Mouse (Mus musculus) common myeloid progenitor, adult 5-6 weeks (primary cell): ENCODE measurements around the gene Sema4a. TPM values are rescaled to one million over a fixed set of nuclear protein-coding genes. Genes with fewer than 3 reads are reported as not detected.
"Not testable (repeated sequence)": the region's sequence is repeated elsewhere in the genome, so short reads cannot be mapped to it uniquely, and the experiment has no call there.

Experiments used
- ATAC-seq: replicated peaks from 2 replicates; pipeline ENCODE4 v1.8.0; 2016; ENCODE audit warnings: low read depth, mild to moderate bottlenecking, moderate TSS enrichment, inconsistent platforms; ENCODE audit not compliant: poor library complexity, severe bottlenecking
- total RNA-seq: library from RNA; stranded (forward); fragments of 200-1000, 187-1606 nt; gene quantifications from 2 replicates; pipeline ENCODE4 v1.2.3, GENCODE M21; 2017

Sema4a gene
- total RNA-seq, 1 experiment from 2014 or later: 2.5 TPM

DNA sequence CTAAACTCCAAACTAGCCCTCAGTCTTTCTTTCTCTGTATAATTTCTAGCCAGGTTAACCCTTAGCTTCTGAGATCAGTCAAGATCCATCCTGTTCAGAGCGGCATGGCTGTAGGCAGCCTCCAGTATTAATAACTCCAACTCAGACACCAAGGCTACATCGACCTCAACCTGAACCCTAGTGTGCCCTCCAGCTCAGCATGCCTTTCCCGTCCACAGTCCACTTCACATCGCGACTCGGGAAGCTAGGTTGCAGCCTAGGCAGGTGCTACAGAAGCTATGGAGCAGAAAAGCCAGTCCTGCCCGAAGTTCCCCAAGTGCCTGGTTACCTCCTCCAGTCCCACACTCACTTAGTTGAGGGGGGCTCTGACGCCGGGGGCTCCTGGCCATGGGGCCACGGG is 23.5 kb downstream of the Sema4a start:
- ATAC-seq: no peak

DNA sequence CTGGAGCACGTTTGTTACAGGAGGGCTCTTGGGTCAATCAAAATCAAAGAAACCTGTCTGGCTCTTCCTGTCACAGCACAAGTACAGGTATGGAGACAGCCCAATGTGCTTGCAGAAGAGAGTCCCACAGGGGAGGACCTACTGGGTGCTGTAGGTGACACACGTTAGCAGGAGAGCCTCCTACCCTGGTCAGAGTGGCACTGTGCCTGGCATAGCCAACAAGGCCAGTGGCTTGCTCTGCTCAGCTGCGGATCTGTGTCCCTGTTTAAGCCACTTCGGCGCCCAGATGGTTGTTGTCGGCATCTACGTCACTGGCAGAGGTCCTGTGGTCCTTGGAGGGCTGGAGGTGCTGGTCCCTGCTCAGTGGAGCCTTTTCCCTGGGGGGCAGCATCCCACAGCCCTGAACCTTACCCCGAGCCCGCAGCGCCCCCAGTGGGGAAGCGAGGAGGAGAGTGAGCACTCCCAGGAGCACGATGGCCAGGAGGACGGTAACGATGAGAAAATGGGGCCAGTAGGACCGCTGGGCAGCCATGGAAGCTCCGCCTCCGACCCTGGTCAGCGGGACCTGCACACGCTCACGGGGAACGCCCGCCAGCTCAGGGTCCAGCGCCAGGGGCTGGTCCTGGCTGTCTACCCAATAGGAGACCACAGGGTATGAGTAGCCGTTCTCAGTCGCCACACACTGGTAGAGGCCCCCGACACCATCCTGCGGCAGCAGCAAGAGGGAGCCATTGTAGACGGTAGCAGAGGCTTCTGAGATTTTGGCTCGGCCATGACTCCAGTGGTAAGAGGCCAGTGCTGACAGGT is 24.4 kb downstream of the Sema4a start:
- peak; percentile 76 for ATAC-seq

DNA sequence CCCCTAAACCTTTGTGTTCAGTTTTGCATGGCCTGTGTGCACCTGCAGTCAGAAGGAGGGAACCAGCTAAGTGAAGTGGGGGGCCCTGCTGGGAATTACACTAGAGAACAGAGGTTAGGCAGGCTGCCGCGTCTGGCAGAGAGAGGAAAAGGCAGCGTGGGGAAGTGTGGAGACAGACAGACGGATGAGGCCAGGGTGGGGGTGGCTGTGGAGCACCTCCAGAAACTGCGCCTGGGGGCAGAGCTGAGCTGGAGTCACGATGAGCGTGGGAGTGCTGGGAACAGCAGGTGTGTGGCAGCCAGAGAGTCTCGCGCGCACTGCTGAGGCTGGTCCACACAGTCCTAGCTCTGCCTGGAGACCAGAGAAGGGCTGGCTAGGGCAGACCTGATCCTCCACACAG is 25.5 kb downstream of the Sema4a start:
- ATAC-seq: no peak

DNA sequence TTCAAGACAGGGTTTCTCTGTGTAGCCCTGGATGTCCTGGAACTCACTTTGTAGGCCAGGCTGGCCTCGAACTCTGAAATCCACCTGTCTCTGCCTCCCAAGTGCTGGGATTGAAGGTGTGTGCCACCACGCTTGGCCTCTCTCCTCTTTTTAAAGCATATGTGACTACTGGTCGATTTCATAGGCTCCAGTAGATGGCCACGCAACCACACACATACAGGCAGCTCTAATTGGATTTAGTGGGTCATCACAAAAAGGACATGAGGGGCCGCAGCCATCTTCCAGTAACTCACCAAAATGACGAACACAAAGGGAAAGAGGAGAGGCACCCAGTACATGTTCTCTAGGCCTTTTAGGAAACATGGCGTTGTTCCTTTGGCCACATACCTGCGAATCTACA is 32.3 kb downstream of the Sema4a start:
- not testable (repeated sequence) for ATAC-seq

DNA sequence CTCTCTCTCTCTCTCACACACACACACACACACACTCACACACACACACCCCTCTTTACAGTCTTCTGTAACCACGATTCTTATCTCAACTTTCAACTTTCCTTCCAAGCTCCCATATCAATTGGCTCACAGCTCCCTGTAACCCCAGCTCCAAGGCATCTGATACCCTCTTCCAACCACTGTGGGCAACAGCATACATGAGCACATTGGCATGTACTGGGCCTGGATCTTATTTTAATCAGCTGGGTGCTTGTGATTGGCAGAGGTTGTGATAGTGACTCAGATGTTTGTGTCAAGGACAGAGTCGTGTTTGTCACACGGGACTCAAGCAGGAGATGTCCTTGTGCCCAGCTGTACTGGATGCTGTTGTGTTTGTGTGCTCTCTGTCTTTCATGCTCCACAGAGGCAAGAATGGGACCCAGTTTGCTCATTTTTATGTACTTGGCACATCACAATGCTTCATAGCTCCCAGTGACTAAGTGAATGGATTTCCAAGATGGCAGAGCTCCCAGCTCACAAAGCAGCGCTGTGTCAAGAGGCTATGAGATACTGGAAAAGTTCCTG is 33.6 kb downstream of the Sema4a start:
- ATAC-seq: no peak

DNA sequence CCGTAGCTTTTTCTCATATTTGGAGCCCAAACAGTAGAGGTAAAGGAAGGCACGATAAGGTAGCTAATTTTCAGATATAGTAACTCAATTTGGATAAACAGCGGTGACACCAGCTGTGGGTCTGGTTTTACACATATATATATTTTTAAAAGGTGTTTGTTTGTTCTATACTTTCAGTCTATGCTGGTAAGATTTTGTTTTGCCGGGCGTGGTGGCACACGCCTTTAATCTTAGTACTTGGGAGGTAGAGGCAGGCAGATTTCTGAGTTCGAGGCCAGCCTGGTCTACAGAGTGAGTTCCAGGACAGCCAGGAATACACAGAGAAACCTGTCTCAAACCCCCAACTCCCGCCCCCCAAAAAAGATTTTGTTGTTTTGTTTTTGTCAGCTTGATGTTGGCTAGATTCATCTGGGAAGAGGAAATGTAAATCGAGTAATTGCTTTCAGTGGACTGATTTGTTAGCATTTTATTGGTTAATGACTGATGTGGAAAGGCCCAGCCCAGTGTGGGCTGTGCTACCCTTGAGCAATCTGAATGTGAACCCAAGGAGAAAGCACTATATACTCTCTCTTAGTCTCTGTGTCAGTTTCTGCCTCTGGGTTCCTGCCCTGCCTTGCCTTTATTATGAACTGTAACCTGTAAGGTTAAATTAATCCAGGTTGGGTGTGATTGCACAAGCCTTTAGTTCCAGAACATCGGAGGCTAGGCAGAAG is 35.1 kb downstream of the Sema4a start:
- no peak for ATAC-seq

DNA sequence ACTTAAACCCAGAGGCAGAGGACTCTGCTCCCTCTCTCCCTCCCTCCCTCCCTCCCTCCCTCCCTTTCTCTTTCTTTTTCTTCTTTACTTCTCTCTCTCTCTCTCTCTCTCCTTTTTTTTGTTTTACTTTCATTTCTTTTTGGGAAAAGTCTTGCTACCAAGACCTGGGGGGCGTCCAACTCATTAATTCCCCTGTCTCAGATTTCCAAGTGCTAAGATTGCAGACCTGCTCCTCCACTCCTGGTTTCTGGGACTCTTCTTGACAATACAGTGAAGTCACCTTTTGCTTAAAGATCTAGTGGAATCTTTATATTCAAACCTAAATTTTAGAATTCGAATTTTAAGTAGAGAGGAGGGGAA is 35.7 kb downstream of the Sema4a start:
- no peak for ATAC-seq

DNA sequence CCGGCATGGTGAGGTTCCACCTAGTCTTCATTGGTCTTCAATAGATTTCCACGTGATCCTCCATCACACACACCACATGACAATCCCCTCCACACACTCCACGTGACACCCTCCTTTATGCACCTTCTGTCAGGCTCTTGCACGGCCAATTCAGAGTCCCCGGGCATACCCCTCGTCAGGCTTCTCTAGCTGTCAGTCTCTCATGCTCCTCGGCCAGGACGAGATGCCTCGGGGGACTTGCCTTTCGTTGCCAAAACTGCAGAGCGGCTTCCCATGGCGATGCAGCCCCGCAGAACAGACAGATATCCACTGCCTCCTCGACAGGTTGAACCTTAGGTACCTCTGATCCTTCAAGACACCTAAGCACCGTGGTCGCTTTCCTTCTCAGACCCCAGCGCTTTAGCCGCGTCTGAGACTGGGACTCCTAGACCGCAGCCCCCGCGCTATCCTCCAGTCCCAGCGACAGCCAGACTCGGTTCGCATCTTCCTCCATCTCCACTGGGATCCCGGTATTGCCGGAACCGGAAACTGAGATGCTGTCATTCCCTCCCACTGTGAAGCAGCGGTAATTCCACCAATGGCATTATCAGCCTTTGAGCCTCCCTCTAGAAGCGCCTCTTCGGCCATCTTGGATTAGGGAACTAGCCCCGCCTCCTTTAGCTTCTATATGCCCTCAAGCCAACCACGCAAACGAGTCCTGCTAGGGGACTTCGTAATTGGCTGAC is 36.2 kb downstream of the Sema4a start, which contains the start of gene Slc25a44:
Gene Slc25a44 (minus strand): TSS at position 535 of the 725 bp plus-strand sequence.
- peak; percentile 99 for ATAC-seq

DNA sequence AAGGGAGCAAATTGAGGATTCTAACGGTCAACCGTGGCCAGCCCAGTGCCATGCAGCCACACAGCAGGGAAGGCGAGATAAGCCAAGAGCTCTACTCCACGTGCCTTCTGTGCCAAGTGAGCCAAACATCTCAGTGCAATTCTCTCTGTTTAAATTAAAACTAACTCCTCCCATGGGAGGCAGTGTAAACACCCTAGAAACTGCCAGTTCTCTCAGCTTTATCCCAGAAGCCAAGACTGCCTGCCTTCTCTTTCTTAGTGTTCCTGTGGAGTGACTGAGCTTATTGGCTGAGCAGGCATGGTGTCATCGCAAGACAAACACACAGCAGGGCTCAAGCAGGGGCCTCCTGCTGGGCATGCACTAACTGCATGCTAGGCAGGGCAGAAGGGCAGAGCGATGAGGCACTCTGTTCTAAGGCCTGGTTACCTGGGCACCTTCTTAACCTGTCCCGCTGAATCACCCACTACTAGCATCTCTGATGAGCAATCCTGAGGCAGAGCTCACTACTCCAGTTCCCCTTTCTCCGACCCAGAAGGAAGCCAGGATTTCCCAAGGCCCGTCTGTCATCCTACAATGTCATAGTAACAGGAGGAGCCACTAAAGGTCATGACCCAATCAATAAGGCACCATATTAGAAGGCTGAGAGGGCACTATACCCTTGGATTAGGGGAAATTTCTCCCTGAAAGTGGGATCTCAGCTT is 38.8 kb downstream of the Sema4a start:
- no peak; the same call in 1 of the 2 replicates for ATAC-seq

DNA sequence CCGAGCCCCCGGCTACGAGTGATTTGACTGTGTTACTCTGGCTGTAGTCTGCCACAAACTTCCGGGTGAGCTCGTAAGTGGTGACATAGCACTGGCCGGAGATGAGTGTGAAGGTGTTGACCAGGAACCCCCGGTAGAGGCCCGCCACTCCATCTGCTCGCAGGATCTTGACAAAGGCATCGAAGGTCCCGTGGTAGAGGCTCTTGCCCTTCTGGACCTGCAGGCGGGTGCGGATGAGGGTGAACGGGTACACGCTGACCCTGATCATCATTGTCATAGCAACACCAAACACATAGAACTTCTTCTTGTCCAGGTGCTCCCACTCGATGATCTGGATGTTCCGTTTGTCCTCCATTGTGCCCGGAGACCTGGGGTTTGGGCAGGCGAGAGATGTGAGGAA is 40.2 kb downstream of the Sema4a start:
- ATAC-seq: no peak

DNA sequence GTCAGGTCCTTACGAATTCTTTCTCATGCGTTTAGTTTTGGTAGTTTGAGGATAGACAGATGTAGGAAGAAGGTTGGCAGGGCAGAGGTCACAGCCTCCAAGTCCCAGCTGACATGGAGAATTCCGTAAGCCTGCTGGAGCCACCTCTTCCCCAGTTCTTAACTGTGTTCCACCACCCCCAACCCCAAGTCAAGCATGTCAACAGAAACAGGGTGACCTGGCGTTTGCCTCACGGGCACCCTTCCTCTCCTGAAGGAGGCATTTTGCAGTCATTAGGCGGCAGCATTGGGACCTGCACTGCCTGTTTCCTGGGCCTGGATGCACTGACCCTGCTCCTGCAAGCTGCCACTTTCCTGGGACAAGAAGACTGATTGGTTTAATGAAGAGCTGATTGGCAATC is 43.0 kb downstream of the Sema4a start:
- no peak for ATAC-seq

DNA sequence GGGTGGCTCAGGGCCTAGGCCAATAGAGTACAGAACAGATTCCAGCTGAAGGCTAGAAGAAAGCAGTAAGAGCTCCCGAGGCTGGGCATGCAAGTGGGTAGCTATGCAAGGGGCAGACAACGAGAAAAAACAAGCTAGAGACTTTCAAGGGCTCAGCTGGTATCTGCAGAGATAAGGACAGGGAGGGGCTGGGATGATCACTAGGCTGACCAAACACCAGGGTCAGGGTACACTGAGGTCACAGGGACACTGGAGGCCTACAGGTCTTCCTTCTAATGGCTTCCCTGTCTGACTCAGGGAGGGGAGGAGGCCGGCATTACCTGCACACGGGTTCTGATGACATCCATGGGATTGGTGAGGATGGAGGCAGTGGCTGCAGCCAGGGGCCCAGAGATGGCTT is 45.3 kb downstream of the Sema4a start:
- ATAC-seq: no peak

DNA sequence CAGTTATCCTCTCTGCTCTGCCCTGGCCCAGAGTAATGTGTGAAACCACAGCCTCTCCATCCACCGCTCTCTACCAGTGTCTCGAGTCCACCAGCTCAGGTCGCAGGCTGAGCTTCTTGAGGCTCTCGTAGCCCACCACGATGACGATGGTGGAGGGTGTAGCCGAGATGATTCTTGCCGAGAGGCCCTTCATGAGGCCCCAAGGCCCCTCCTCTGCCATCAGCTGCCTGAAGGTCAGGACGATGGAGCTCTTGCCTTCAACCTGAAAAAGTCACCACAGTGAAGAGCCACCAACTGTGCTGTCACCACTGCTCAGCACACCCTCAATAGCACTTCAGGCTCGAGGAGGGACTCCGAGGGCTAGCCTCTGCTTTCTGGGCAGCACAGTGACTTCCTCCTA is 48.3 kb downstream of the Sema4a start:
- no peak for ATAC-seq

DNA sequence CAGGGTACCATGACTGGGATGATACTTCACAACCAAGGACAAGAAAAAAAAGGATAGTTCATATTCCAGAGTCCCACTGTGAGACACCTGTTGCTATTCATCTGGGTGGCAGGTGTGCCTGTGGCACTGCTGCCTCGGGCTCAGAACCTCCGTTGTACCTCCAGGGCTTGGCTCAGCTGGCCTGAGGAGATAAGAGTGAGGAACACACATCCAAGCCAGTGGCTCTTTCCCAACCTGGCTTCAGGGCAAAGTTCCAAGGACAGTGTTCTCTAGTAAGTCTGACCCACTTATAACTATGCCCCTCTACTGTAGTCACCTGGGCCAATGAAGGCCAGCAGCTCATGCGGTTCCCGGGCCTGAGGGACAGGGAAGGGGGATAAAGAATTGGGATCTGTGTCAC is 49.3 kb downstream of the Sema4a start:
- no peak for ATAC-seq

DNA sequence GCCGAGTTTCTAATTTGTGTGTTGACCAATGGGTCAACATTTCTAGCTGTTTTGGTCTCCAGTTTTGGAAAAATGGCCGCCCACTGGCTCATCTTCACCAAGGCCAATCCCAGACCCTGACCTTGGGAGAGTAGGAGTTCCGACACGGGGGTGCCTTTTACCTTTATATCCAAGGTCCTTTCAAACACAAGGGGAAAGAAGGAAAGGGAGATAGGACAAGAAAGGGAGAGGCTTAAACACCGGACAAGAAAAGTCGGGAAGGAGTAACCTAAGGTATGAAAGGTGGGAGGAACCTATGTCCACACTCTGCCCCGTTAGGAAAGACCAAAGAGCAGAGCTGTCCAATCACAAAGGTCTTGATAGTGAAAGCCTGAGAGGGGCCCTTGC is 50.3 kb downstream of the Sema4a start:
- no peak for ATAC-seq

DNA sequence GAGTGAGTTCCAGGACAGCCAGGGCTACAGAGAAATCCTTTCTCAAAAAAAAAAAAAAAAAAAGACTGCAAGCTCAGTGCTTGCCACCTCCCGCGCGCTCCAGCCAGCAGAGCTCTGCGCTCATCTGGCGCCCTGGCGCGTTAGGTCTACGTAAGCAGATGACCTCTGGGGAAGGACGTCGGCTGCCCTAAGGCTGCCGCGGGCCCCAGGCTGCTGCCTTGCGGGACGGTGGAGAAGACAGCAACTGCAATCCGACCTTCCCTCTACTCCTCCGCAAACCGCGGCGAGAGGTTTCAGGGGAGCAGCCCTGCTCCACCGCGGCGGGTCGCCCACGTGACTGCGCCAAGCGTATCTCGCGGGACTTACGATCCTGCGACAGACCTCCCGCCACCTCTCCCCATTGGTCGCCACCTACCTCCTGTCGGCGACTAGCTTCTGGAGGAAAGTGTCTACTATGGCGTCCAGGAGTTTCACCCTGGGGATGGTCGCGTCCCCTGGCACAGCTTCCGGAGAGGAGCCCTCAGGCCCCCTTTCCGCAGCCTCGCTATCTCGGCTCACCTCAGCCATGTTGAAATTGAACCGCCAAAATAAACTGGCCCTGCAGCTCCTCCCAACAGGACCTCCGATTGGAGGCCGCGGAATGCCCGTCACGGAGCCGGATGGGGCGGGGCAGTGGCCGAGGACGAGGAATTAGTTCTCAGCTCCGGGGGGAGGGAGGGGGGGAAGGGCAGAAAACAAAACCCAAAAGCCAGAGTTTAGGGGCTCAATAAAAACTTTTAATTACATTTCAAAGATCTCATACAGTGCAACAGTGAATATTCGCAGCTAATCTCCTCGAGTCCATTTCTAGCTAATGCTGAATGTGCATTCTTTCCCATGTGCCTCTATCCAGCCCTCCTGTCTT is 51.0 kb downstream of the Sema4a start, which contains the start of gene Pmf1:
Gene Pmf1 (minus strand): TSS at position 591 of the 904 bp plus-strand sequence.
- peak; percentile 93 for ATAC-seq

DNA sequence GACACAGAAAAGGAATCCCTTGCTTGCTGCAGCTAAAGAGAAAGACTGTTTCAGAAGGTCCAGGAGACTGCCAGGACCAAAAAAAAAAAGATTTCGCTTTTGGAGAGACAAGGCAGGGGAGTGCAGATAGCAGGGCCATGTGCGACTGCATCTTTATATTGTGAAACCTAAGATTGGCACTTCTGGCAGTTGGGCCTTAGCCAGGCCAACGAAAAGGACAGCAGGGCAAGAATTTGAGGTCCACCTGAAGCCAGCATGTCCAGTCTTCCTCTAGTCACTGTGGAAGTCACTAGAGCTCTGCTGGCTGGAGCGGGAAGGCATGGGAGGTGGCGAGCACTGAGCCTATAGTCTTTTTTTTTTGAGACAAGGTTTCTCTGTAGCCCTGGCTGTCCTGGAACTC is 52.0 kb downstream of the Sema4a start:
- no peak for ATAC-seq

DNA sequence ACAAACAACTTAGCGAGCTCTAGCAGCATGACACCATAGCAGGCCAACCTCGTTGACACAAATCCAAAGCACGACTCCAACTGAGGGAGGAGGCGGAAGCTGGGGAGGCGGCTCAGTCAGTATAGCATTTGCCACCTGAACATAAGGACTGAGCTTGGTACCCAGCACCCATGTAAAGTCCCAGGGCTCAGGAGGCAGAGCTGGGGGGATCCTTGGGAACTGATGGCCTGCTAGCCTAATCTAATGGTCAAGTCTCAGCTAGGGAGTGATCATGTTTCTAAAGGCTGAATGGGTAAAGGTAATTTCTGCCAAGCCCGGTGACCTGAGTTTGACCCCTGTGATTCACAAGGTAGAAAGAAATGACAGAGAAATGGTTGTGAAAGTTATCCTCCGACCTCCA is 53.5 kb downstream of the Sema4a start:
- no peak for ATAC-seq

DNA sequence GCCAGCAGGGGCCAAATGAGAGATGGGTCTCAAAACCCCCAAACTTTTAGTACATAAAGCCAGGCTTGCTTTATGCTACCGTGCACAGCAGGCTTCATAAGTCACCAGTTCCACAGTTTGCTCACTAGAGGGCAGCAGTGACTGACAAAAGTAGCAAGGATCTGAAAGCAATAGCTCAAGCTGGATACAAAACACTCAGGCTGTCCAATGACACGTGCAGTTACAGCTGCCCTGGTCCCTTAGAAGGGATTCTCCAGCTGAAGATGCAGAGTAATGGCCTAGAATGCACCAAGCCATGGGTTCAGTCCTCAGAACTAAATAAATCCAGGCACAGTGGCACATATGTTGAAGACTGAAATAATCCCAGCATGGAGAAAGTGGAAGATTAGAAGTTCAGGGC is 53.9 kb downstream of the Sema4a start:
- peak; percentile 48 for ATAC-seq
